Mouse (Mus musculus): ENCODE results near the gene Nptn. TPM values are rescaled to one million over a fixed set of nuclear protein-coding genes. Genes with fewer than 3 reads are reported as not detected.

Gene Nptn
- total RNA-seq, 2 experiments from 2014 or later = 116 to 123 TPM

GRCm38 (mm10) chr9:58685290-58685689 lies 103.2 kb downstream of the Nptn start:
- no peak for DNase-seq (ENCODE audit: low spot score)

GRCm38 (mm10) chr9:58688076-58688475 lies 106.0 kb downstream of the Nptn start:
- no peak for DNase-seq (ENCODE audit: low spot score)

DNA sequence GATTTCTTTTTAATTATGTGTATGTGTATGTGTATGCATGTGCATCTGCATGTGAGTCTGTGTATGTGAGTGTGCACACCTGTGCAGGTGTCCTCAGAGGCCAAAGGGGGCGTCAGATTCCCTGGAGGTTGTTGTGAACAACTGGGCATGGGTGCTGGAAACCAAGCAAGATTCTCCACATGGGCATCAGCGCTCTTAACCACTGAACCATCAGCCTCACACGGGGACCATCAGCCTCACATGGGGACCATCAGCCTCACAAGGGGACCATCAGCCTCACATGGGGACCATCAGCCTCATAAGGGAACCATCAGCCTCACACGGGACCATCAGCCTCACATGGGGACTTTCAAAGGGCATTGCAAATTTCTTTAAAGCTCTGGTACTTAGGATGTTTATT lies 108.7 kb downstream of the Nptn start:
- no peak for DNase-seq (ENCODE audit: low spot score)

DNA sequence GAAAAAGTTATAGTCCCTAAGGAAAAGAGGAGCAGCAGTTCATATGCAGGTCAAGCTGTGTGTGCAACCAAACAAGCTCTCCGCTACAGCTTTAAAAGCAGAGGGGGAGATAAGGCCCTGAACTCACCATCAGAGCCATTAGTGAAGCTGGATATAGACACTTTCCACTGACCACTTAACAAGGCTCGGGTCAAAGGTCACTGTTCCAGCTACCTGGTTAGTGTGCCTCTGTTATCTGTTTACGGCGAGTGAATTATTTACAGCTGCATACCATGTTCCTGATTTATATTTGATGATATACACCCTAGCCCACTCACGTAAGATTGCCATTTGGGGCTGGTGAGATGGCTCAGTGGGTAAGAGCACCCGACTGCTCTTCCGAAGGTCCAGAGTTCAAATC lies 109.4 kb downstream of the Nptn start:
- no peak for DNase-seq (ENCODE audit: low spot score)

GRCm38 (mm10) chr9:58698486-58698885 lies 116.4 kb downstream of the Nptn start:
- no peak for DNase-seq (ENCODE audit: low spot score)

DNA sequence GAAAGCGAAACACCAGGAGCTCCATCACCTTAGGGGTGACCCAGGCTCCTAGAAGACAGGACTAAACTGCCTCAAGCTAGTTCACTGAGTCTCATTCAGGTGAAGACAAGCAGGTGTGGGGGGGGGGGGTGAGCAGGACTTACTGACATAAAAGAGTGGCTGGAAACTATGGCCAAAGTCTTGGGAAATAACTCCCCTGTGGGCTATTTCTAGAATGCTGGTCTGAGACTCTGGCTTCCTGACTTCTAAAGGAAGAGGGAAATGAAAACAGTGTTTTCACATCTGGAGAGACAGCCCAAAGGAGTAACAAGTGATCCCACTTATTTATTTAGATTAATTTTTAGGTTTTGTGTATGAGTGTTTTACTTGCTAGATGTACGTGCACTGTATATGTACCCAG lies 119.7 kb downstream of the Nptn start:
- DNase-seq (ENCODE audit: low spot score) = peak; percentile 24

DNA sequence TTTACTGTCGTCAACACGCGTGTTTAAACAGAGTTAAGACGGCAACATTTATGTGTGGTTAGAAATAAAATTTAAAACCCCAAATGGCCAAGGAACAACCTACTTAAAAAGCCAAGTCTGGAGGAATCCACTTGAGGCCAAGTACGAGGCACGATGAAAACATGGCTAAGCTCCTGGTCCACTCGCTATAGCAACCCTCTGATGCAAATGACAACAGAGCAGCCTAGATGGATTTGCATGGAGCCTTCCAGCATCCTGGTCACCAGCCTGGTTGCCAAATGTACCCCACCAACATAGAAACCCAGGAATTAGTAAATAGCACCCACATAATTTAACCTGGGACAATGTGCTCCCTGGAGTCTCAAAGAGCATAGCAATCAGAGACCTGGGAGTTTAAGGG lies 121.7 kb downstream of the Nptn start:
- no peak for DNase-seq (ENCODE audit: low spot score)

GRCm38 (mm10) chr9:58706024-58706423 lies 124.0 kb downstream of the Nptn start:
- DNase-seq (ENCODE audit: low spot score) = no peak

Other genes starting within 250 kb of the Nptn start
- gene Tbc1d21, start 211.8 kb upstream of the Nptn start, total RNA-seq (2021) = not detected
- 10 to 100 TPM; 24.5 to 31.0 TPM for gene Insyn1, start 93.6 kb upstream of the Nptn start, total RNA-seq (2021)
- gene Cd276, start 26.8 kb upstream of the Nptn start, total RNA-seq (2021) = 10 to 100 TPM in 1 of 2 experiments, 1 to 10 TPM in 1; 8.5 to 13.5 TPM
- under 1 TPM in 1 of 2 experiments, not detected in 1; 0.26 TPM for gene Rec114, start 161.7 kb downstream of the Nptn start, total RNA-seq (2021)
- 10 to 100 TPM in 1 of 2 experiments, 1 to 10 TPM in 1; 4.0 to 11.2 TPM for gene Hcn4, start 241.2 kb downstream of the Nptn start, total RNA-seq (2021)

Measured in gastrocnemius, adult 18-20 months (tissue).